ENCODE assay signal across 26 mouse cellular contexts in genomic region chr4:155090147-155090546, GRCm38 (mm10). TPM values are rescaled to one million over a fixed set of nuclear protein-coding genes. Genes with fewer than 3 reads are reported as not detected.
"Had no signal": no experiment of that assay in that cellular context is flagged by ENCODE, and none has a peak within 500 bp of the region (broad histone marks: within the 10 kb centered on the region; RNA-seq: fewer than 3 reads in every experiment).

No protein-coding gene starts in this region.

- DNase-seq: cerebellum, adult 2 months; cerebellum, adult 8-10 months; cerebellum, postnatal 10 days; cerebellum, postnatal 14 days; cerebellum, postnatal 36 days; embryo, embryonic 11 days; forebrain, postnatal 0 days; gastrocnemius, adult 2 months; gastrocnemius, postnatal 10 days; gastrocnemius, postnatal 14 days; gastrocnemius, postnatal 25 days; gastrocnemius, postnatal 36 days; heart, adult 18-20 months; heart, adult 2 months had no signal

- H3K27ac ChIP-seq: embryonic facial prominence, embryonic 12.5 days; embryonic facial prominence, embryonic 15.5 days; forebrain, embryonic 10.5 days; forebrain, embryonic 12.5 days; forebrain, embryonic 13.5 days; forebrain, embryonic 15.5 days; gastrocnemius, adult 2 months; heart, adult 2 months; heart, embryonic 10.5 days had no signal

- H3K4me3 ChIP-seq: embryonic facial prominence, embryonic 12.5 days; embryonic facial prominence, embryonic 15.5 days; erythroblast, embryonic 14.5 days; forebrain, embryonic 10.5 days; forebrain, embryonic 12.5 days; forebrain, embryonic 13.5 days; forebrain, embryonic 15.5 days; gastrocnemius, adult 2 months; heart, adult 2 months; heart, embryonic 10.5 days had no signal

- H3K27me3 ChIP-seq: embryonic facial prominence, embryonic 12.5 days; embryonic facial prominence, embryonic 15.5 days; forebrain, embryonic 12.5 days; forebrain, embryonic 13.5 days; forebrain, embryonic 15.5 days had no signal

- H3K4me2 ChIP-seq: embryonic facial prominence, embryonic 12.5 days; embryonic facial prominence, embryonic 15.5 days; forebrain, embryonic 12.5 days; forebrain, embryonic 13.5 days; forebrain, embryonic 15.5 days; heart, embryonic 11.5 days had no signal

- ATAC-seq: forebrain, embryonic 13.5 days; forebrain, embryonic 14.5 days; forebrain, embryonic 15.5 days; forebrain, embryonic 16.5 days; forebrain, postnatal 0 days had no signal

- H3K36me3 ChIP-seq: embryonic facial prominence, embryonic 15.5 days had no signal

- H3K9me3 ChIP-seq: embryonic facial prominence, embryonic 12.5 days; embryonic facial prominence, embryonic 15.5 days; forebrain, embryonic 10.5 days; forebrain, embryonic 12.5 days; forebrain, embryonic 13.5 days; forebrain, embryonic 15.5 days; heart, embryonic 10.5 days had no signal

- H3K9ac ChIP-seq: embryonic facial prominence, embryonic 12.5 days; embryonic facial prominence, embryonic 15.5 days; forebrain, embryonic 12.5 days; forebrain, embryonic 13.5 days; forebrain, embryonic 15.5 days; forebrain, postnatal 0 days had no signal

RNA-seq across cellular contexts. Expression of gene Plch2, which starts 33.6 kb away (rescaled TPM):
- total RNA-seq: common myeloid progenitor, adult 5-6 weeks; heart, adult 2 months had no signal
- polyA plus RNA-seq: erythroblast, embryonic 14.5 days had no signal
